Mouse (Mus musculus) forebrain, embryonic 11.5 days (tissue): ENCODE results near the gene Gm21985. TPM values are rescaled to one million over a fixed set of nuclear protein-coding genes. Genes with fewer than 3 reads are reported as not detected.
A peak's percentile ranks its signal among the peaks of the same experiment; 100 is the strongest.

Experiments
- ATAC-seq: fragments of 200-750 bp; cut with Nextera tagmentation; replicated peaks from 2 replicates; pipeline ENCODE4 v1.8.0; 2017; ENCODE audit warnings: moderate TSS enrichment; ENCODE audit not compliant: low FRiP score
- DNase-seq: peaks from one replicate; pipeline ENCODE4 v3.0.0-alpha.2; 2017; ENCODE audit warnings: low spot score
- H3K27ac ChIP-seq: fragments of 300-500 bp; sonication (generic); 2 replicates; pipeline ENCODE4 v1.5.1; 2014; ENCODE audit warnings: low read depth, low read length
- H3K27me3 ChIP-seq: fragments of 300-500 bp; sonication (generic); 2 replicates; pipeline ENCODE4 v1.6.1; 2014; ENCODE audit warnings: mild to moderate bottlenecking, low read length, mixed read lengths; ENCODE audit not compliant: control insufficient read depth, insufficient read depth
- H3K36me3 ChIP-seq: fragments of 300-500 bp; sonication (generic); 2 replicates; pipeline ENCODE4 v1.6.1; 2014; ENCODE audit warnings: mild to moderate bottlenecking, low read length, moderate library complexity, mixed read lengths; ENCODE audit not compliant: control insufficient read depth, insufficient read depth
- H3K4me1 ChIP-seq: fragments of 300-500 bp; sonication (generic); replicated peaks from 2 replicates; pipeline ENCODE4 v1.6.1; 2014; ENCODE audit warnings: low read length, mixed read lengths; ENCODE audit not compliant: control insufficient read depth, insufficient read depth
- H3K4me2 ChIP-seq: fragments of 300-500 bp; sonication (generic); 2 replicates; pipeline ENCODE4 v1.6.1; 2014; ENCODE audit warnings: low read depth, mild to moderate bottlenecking, low read length, moderate library complexity, mixed read lengths; ENCODE audit not compliant: severe bottlenecking
- H3K4me3 ChIP-seq: fragments of 300-500 bp; sonication (generic); 2 replicates; pipeline ENCODE4 v1.5.1; 2014; ENCODE audit warnings: low read depth, low read length
- H3K9ac ChIP-seq: fragments of 300-500 bp; sonication (generic); 2 replicates; pipeline ENCODE4 v1.6.1; 2014; ENCODE audit warnings: low read length
- H3K9me3 ChIP-seq: fragments of 300-500 bp; sonication (generic); 2 replicates; pipeline ENCODE4 v1.6.1; 2016; ENCODE audit warnings: low read length, mixed read lengths; ENCODE audit not compliant: control insufficient read depth
- WGBS: fragments of 180-500 bp; shearing (Covaris S2); extraction: QIAGEN DNeasy Blood & Tissue Kit; methylation state at CpG from one replicate; pipeline ENCODE4 v1.1.7; 2014; 5-methylcytosine and 5-hydroxymethylcytosine counted together
- polyA plus RNA-seq: library from polyadenylated mRNA; unstranded; fragments of >200 nt; fragmentation: Nextera tagmentation; extraction: Ambion mirVana; gene quantifications from 2 replicates; pipeline ENCODE4 v1.2.1, GENCODE M21; 2014

The Gm21985 gene
- polyA plus RNA-seq: 0.09 TPM in 1 of 2 replicates, not detected in the other

DNA sequence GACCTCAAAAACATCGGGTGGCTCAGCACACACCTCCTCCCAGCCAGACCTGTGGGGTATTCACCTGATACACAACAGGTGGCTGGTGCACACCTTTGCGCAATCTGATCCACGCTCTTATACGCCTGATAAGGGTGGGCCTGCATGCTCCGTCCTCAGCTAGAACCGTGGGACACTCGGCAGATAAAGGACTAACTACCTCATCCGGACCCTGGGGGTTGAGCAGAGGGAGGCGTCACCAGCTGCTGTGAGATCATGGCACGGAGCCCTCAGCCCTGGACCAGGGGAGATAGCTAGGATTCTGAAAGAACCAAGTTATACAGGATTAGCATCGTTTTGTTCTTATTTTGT lies at the start of gene Gm21985:
TSS of gene Gm21985 (plus strand) at position 73 of the 351 bp plus-strand sequence.
- peak; percentile 71 for DNase-seq
- Histone ChIP-seq H3K27ac (peak within 1 kb of the TSS; percentile 90), H3K9ac (peak within 1 kb of the TSS; percentile 72), H3K4me1 (0 out of 2 replicates have a peak, but pooled peaks cover 2% of the 10 kb centered on the region), H3K36me3 (no peaks in the 10 kb centered on the region), H3K9me3 (no peaks in the 10 kb centered on the region), H3K4me3 (peak within 1 kb of the TSS; percentile 73), H3K27me3 (no peaks in the 10 kb centered on the region), H3K4me2 (peak within 1 kb of the TSS; percentile 88)
- WGBS: 2% methylated on average over 11 of the region's 11 CpGs
- ATAC-seq: peak; percentile 25

DNA sequence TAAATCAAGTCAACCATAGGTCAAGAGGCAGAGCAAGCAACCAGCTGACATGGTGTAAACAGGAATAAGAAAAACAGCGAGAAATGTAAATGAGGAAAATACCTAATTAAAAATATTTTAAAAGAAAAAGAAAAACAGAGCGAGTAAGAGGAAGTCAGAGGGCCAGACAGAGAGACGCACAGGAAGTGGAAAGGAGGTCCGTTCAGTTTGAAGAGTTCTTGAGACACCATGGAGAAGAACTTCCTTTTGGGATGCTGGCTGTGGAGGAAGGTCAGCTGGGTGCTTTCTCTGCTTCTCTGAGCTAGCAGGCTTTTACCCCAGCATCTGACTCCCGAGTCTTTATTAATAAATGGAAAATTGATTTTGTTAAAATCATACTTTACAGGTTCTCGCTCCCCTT lies 48.5 kb upstream of the Gm21985 start:
- H3K27ac ChIP-seq: no peak overlapping the region
- no peak overlapping the region for H3K9ac ChIP-seq
- H3K9me3 ChIP-seq: no peaks in the 10 kb centered on the region
- DNase-seq (no peak), ATAC-seq (no peak)
- no peaks in the 10 kb centered on the region for H3K27me3 ChIP-seq
- no peak overlapping the region for H3K4me3 ChIP-seq
- H3K4me2 ChIP-seq: no peak overlapping the region
- H3K4me1 ChIP-seq: no peaks in the 10 kb centered on the region
- no peaks in the 10 kb centered on the region for H3K36me3 ChIP-seq
- 85% methylated on average over 6 of the region's 6 CpGs for WGBS

DNA sequence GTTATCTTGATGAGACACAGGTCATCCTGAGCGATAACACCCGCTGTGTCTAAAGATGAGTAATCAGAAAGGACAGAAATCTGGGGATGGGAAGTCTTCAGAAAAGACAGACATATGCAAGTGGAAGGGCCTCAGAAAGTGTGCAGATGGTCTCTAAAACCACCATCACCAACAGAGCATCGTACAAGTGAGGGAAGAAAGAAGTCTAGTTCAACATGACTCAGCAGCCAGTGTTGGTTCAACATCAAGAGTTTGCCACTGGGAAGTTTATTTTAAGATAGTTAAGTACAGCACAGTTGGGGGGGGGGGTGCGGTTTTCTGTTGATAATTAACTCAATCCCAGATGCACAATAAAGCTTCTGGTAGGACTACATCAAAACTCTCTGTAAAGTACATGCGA lies 45.2 kb upstream of the Gm21985 start:
- no peaks in the 10 kb centered on the region for H3K9me3 ChIP-seq
- H3K27ac ChIP-seq: no peak overlapping the region
- no peak for ATAC-seq
- no peak for DNase-seq
- H3K4me2 ChIP-seq: no peak overlapping the region
- WGBS: 90% methylated on average over 5 of the region's 5 CpGs
- no peaks in the 10 kb centered on the region for H3K27me3 ChIP-seq
- H3K4me1 ChIP-seq: no peaks in the 10 kb centered on the region
- H3K4me3 ChIP-seq: no peak overlapping the region
- no peak overlapping the region for H3K9ac ChIP-seq
- no peaks in the 10 kb centered on the region for H3K36me3 ChIP-seq

DNA sequence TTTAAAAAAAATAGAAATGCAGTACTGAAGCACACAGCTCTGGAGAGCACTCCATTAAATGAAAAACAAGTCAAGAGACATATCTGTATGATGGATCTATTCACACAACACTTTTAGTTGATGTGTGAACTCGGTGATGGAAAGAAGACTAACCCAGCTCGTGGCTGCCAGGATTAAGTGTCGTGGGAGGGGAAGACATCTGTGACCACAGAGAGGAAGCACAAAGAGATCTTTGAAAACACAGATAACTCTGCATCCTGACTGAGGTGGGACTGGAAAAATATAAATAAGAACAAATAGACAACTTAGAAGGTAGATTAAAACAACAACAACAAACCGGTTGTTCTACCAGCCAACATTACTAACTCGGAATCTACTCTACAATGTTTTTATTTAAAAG lies 43.5 kb upstream of the Gm21985 start:
- no peak for ATAC-seq
- DNase-seq: no peak
- no peaks in the 10 kb centered on the region for H3K4me1 ChIP-seq
- no peak overlapping the region for H3K4me2 ChIP-seq
- no peaks in the 10 kb centered on the region for H3K36me3 ChIP-seq
- no peaks in the 10 kb centered on the region for H3K27me3 ChIP-seq
- H3K9me3 ChIP-seq: no peaks in the 10 kb centered on the region
- 83% methylated on average over 5 of the region's 5 CpGs for WGBS
- H3K27ac ChIP-seq: no peak overlapping the region
- no peak overlapping the region for H3K9ac ChIP-seq
- no peak overlapping the region for H3K4me3 ChIP-seq

DNA sequence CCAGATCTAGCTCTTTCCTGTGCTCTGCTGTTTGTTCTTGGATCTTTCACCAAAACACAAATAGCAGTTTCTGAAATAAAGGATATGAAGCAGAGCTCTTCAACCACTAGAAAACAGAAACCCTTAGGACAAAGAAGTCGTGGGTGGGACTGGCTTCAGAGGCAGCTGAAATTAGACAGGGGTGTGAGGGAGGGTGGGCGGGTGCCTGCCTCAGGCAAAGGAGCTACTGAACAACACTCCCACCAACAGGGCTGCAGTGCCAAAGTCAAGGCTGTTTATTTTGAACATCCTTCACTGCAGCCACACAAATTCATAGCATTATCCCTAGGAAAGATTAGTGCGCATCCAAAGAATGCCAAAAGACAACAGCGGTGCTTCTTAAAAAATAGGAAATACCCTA lies 41.8 kb upstream of the Gm21985 start:
- no peak for ATAC-seq
- 71% methylated on average over 4 of the region's 4 CpGs for WGBS
- H3K9ac ChIP-seq: no peak overlapping the region

DNA sequence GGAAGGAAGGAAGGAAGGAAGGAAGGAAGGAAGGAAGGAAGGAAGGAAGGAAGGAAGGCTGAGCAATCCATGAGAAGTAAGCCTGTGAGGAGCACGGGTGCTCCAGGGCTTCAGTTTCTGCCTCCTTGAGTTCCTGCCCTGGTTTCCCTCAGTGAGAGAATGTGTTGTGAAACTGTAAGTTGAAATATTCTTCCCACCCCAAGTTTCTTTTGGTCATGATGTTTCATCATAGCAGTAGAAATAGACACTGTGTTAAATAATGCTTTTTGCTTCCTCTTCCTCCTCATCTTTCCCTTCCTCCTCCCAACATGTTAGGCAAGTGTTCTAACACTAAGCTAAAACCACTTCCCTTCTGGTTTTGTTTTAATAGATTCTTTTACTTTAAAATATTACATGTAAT lies 33.5 kb upstream of the Gm21985 start:
- Histone ChIP-seq H3K36me3 (no peaks in the 10 kb centered on the region), H3K9ac (no peak overlapping the region), H3K4me1 (no peaks in the 10 kb centered on the region), H3K4me3 (no peak overlapping the region), H3K9me3 (no peaks in the 10 kb centered on the region), H3K27ac (no peak overlapping the region), H3K27me3 (no peaks in the 10 kb centered on the region), H3K4me2 (no peak overlapping the region)
- 84% methylated on average over 1 of the region's 1 CpGs for WGBS
- no peak for ATAC-seq
- DNase-seq: no peak

More for the DNA sequence above, 41.8 kb upstream of the Gm21985 start:
- H3K4me3 ChIP-seq: no peak overlapping the region
- H3K27ac ChIP-seq: no peak overlapping the region
- H3K36me3 ChIP-seq: no peaks in the 10 kb centered on the region
- no peaks in the 10 kb centered on the region for H3K27me3 ChIP-seq
- DNase-seq: no peak
- no peak overlapping the region for H3K4me2 ChIP-seq
- H3K9me3 ChIP-seq: no peaks in the 10 kb centered on the region
- no peaks in the 10 kb centered on the region for H3K4me1 ChIP-seq

DNA sequence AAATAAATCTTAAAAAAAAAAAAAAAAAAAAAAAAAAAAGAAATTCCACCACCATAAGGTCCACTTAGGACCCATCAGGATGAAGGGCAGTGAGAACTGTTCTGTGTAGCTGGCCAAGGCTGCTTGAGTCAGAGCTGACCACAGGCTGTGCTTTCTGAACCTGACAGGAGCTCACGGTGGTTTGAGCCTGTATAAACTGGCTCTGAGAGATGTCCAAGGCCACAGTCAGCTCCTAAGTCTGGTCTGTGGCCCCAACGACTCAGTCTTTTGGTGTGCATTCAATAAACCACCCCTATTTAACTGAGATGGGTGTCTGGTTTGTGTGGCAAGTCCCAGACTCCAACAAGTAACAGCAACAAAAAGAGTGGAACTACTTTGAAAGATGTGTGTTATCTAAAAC lies 29.5 kb upstream of the Gm21985 start:
- DNase-seq (peak; percentile 42), ATAC-seq (no peak)
- H3K9ac ChIP-seq: no peak overlapping the region
- H3K27me3 ChIP-seq: no peaks in the 10 kb centered on the region
- H3K4me1 ChIP-seq: no peaks in the 10 kb centered on the region; the same call in none of the 2 replicates
- H3K4me3 ChIP-seq: no peak overlapping the region
- 83% methylated on average over 2 of the region's 2 CpGs for WGBS
- no peak overlapping the region for H3K27ac ChIP-seq
- no peak overlapping the region for H3K4me2 ChIP-seq
- no peaks in the 10 kb centered on the region for H3K9me3 ChIP-seq
- no peaks in the 10 kb centered on the region for H3K36me3 ChIP-seq

DNA sequence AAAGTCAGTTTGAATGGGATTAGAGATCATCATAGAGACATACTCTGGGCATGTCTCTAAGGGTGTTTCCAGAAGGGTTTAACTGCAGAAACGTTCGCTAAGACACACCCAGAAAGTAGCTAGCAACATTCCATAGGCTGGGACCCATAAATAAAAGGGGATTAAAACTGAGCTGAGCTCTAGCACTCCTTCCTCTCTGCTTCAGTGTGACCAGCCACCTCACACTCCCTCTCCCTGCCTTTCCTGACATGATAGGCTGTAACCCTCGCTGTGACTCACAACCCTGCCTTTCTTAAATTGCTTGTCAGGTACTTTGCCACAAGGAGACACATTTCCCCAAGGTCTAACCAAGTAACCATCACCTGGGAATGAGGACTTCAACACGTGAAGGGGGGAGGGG lies 28.1 kb upstream of the Gm21985 start:
- Histone ChIP-seq H3K27me3 (no peaks in the 10 kb centered on the region), H3K36me3 (no peaks in the 10 kb centered on the region), H3K4me3 (no peak overlapping the region), H3K4me2 (no peak overlapping the region), H3K27ac (no peak overlapping the region), H3K9me3 (no peaks in the 10 kb centered on the region), H3K4me1 (no peaks in the 10 kb centered on the region; the same call in none of the 2 replicates), H3K9ac (no peak overlapping the region)
- DNase-seq (no peak), ATAC-seq (no peak)
- WGBS: 7% methylated on average over 4 of the region's 4 CpGs

DNA sequence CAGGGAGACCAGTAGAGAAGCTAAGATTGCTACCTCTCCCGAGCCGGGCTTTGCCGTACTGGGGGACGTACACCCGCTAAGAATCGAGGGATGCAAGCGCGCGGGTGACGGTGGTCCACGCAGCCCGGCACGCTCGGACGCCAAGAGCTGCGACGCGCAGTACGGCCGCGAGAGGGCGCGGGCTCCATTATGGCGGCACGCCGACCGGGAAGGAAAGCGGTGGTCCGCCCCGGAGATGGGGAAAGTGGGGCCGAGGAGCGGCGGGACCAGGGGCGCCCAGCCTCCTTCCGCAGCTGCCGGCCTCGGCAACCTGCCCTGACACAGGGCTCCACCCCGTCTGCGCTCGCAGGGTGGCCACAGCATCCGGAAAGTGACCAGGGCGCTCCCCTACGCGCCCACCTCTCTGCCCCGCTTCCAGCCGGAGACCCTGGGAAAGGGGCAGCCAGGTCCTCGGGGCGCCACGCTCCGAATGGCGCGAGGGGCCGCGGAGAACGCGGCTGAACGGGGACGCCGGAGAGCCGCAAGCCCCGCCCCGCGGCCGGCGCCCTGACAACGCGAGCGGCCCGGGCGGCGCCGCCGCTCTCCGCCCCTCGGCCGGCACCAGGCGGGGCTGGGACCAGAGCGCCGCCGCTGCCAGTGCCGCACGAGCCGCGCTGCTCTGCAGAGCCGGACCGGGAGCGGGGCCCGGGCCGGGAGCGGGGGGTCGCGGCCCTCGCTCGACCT lies 26.7 kb upstream of the Gm21985 start, which contains the start of gene Lpcat4:
TSS of gene Lpcat4 (plus strand) at position 257 of the 723 bp plus-strand sequence.
- no peaks in the 10 kb centered on the region; the same call in none of the 2 replicates for H3K4me1 ChIP-seq
- under 1% methylated on average over 51 of the region's 94 CpGs for WGBS
- H3K9ac ChIP-seq: peak within 1 kb of the TSS; percentile 80

More for the DNA sequence above, 26.7 kb upstream of the Gm21985 start, which contains the start of gene Lpcat4:
- peak; percentile 96 for DNase-seq
- H3K4me3 ChIP-seq: peak within 1 kb of the TSS; percentile 63
- H3K27ac ChIP-seq: peak within 1 kb of the TSS; percentile 93
- H3K4me2 ChIP-seq: peak within 1 kb of the TSS; percentile 81
- no peaks in the 10 kb centered on the region for H3K9me3 ChIP-seq
- H3K27me3 ChIP-seq: no peaks in the 10 kb centered on the region
- H3K36me3 ChIP-seq: no peaks in the 10 kb centered on the region
- peak; percentile 90 for ATAC-seq
